Mouse (Mus musculus) intestine, postnatal 0 days (tissue): ENCODE measurements at regions not wholly inside any gene's neighbourhood (a gene's known extent, or its start where the extent isn't known, plus 50 kb on each side); places are given as distances from the start of the nearest gene placed in this dataset.
A peak's percentile ranks its signal among the peaks of the same experiment; 100 is the strongest.

Source experiments
- ATAC-seq: fragments of 200-750 bp; cut with Nextera tagmentation; 2 replicates; pipeline ENCODE4 v1.8.0; 2017; ENCODE audit warnings: mild to moderate bottlenecking, moderate TSS enrichment, moderate library complexity
- H3K27ac ChIP-seq: fragments of 300-500 bp; sonication (generic); 2 replicates; pipeline ENCODE4 v1.5.1; 2014; ENCODE audit warnings: mild to moderate bottlenecking, low read depth, low read length, moderate library complexity
- H3K27me3 ChIP-seq: fragments of 300-500 bp; sonication (generic); replicated peaks from 2 replicates; pipeline ENCODE4 v1.6.1; 2014; ENCODE audit warnings: low read length, mixed read lengths; ENCODE audit not compliant: control insufficient read depth, insufficient read depth
- H3K36me3 ChIP-seq: fragments of 300-500 bp; sonication (generic); 2 replicates; pipeline ENCODE4 v1.6.1; 2014; ENCODE audit warnings: mild to moderate bottlenecking, moderate library complexity; ENCODE audit not compliant: control insufficient read depth, insufficient read depth
- H3K4me1 ChIP-seq: fragments of 300-500 bp; sonication (generic); replicated peaks from 2 replicates; pipeline ENCODE4 v1.6.1; 2014; ENCODE audit warnings: antibody characterized with exemption, low read length, mixed read lengths; ENCODE audit not compliant: control insufficient read depth, insufficient read depth
- H3K4me2 ChIP-seq: fragments of 300-500 bp; sonication (generic); replicated peaks from 2 replicates; pipeline ENCODE4 v1.6.1; 2014; ENCODE audit warnings: low read depth, mild to moderate bottlenecking, moderate library complexity
- H3K4me3 ChIP-seq: fragments of 300-500 bp; sonication (generic); 2 replicates; pipeline ENCODE4 v1.5.1; 2014; ENCODE audit warnings: low read depth, low read length
- H3K9ac ChIP-seq: fragments of 300-500 bp; sonication (generic); 2 replicates; pipeline ENCODE4 v1.6.1; 2014; ENCODE audit warnings: mild to moderate bottlenecking, low read depth, low read length
- H3K9me3 ChIP-seq: fragments of 300-500 bp; sonication (generic); 2 replicates; pipeline ENCODE4 v1.6.1; 2016; ENCODE audit warnings: mixed run types; ENCODE audit not compliant: control insufficient read depth
- CTCF ChIP-seq: sonication (generic); IDR thresholded peaks from 2 replicates; pipeline ENCODE4 v1.5.1; 2016; ENCODE audit warnings: low read depth, mild to moderate bottlenecking, control low read depth, antibody characterized with exemption, moderate library complexity
- WGBS: fragments of 180-500 bp; shearing (Covaris S2); extraction: QIAGEN DNeasy Blood & Tissue Kit; methylation state at CpG from one replicate; pipeline ENCODE4 v1.1.7; 2014; 5-methylcytosine and 5-hydroxymethylcytosine counted together

DNA sequence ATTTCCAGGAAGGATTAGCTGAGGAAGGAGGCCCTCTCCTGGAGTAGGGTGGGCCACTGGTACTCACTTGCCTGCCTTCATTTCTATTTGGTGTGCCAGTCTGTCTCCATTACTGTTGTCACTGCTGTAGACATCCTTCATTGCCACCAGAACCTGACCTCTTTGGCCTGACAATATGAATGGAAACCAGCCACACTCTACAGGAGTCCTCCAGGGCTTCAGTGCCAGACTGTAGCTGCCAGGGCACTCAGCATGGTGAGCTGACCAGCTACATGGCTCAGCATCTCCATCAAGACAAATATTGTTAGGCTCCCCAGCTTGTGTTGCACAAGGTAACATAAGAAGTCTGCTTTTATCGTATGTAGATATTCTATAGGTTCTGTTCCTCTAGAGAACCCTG is 205.2 kb upstream of the Adra1b start:
- TF ChIP-seq CTCF, result no peak
- 77% methylated on average over 1 of the region's 1 CpGs for WGBS
- ATAC-seq, result no peak

DNA sequence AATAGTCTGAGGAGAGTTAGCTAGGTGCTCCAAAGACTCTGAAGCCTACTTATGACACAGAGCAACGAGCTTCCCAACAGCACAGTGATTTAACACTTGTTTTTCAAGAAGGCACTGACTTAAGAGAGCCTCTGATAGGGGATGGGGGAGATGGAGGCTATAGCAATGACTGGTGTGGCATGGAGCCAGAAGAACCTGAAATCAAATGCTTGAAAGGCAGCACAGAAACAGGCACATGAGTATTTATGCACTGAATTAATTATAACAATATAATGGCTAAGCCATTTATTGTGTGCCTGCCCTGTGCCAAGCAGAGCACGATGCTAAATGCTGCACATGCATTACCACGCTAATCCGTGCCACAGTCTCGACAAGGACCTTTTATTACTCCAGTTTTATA is 210.5 kb upstream of the Adra1b start:
- no peak overlapping the region for H3K9ac ChIP-seq

More for the DNA sequence above, 205.2 kb upstream of the Adra1b start:
- H3K36me3 ChIP-seq, result no peaks in the 10 kb centered on the region
- H3K27ac ChIP-seq, result no peak overlapping the region
- no peak overlapping the region for H3K4me2 ChIP-seq
- no peak overlapping the region for H3K9ac ChIP-seq
- no peak overlapping the region for H3K4me3 ChIP-seq
- no peaks in the 10 kb centered on the region for H3K9me3 ChIP-seq
- no peaks in the 10 kb centered on the region for H3K27me3 ChIP-seq
- no peaks in the 10 kb centered on the region for H3K4me1 ChIP-seq

GRCm38 (mm10) chr11:44127088-44127487 is 226.1 kb upstream of the Adra1b start:
- Histone ChIP-seq H3K4me3 (no peak overlapping the region), H3K4me2 (no peak overlapping the region), H3K4me1 (no peaks in the 10 kb centered on the region), H3K9me3 (no peaks in the 10 kb centered on the region), H3K9ac (no peak overlapping the region), H3K36me3 (no peaks in the 10 kb centered on the region), H3K27ac (no peak overlapping the region), H3K27me3 (no peaks in the 10 kb centered on the region)
- ATAC-seq, result no peak
- WGBS, result 72% methylated on average over 9 of the region's 9 CpGs
- no peak for TF ChIP-seq CTCF

More for the DNA sequence above, 210.5 kb upstream of the Adra1b start:
- H3K4me1 ChIP-seq, result no peaks in the 10 kb centered on the region
- ATAC-seq, result no peak
- H3K4me3 ChIP-seq, result no peak overlapping the region
- 53% methylated on average over 5 of the region's 5 CpGs for WGBS
- H3K27ac ChIP-seq, result no peak overlapping the region
- no peaks in the 10 kb centered on the region for H3K9me3 ChIP-seq
- H3K36me3 ChIP-seq, result no peaks in the 10 kb centered on the region
- H3K27me3 ChIP-seq, result no peaks in the 10 kb centered on the region
- no peak overlapping the region for H3K4me2 ChIP-seq
- no peak for TF ChIP-seq CTCF

DNA sequence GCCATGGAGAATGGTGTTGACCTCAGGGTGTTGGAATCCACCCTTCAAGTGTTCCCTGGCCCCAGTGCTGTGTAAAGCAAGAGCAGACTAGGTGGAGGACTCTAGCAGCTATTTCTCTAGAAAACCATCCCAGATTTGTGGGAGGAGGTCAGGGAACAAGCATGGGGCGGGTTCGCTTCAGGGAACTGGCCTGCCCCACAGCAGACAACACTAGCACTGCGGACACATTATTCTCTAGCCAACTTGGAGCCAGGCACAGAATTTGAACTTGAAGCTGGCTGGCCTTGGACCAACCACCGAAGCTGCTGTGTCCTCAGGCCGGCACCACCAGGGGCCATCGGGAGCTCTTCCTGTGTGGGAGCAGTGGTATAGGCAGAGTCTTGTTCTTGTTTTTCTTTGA is 227.5 kb upstream of the Adra1b start:
- no peaks in the 10 kb centered on the region for H3K36me3 ChIP-seq
- H3K27me3 ChIP-seq, result no peaks in the 10 kb centered on the region
- no peak overlapping the region for H3K27ac ChIP-seq
- no peaks in the 10 kb centered on the region for H3K9me3 ChIP-seq
- H3K4me2 ChIP-seq, result no peak overlapping the region
- ATAC-seq, result no peak
- H3K4me1 ChIP-seq, result no peaks in the 10 kb centered on the region
- H3K4me3 ChIP-seq, result no peak overlapping the region
- 95% methylated on average over 6 of the region's 6 CpGs for WGBS
- TF ChIP-seq CTCF, result no peak
- H3K9ac ChIP-seq, result no peak overlapping the region

DNA sequence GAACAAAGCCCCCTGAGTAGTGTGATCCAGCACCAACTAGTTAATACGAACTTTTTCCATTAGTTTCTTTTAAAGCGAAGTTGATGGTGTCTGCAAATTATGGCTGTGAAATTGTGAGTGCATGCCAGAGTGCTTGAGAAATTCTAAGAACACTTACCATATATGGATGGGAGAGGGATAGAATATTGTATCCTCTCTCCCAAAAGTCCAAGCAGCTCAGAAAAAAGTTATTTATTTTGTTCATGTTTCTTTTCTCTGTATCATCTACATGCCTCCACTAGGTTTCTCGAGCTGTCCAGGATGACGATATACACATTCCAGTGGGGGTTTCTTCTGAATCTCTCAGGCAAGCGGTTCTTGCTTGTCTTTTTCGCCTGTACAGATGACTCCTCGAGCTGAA is 232.2 kb upstream of the Adra1b start:
- peak; percentile 15; the same call in 1 of the 2 replicates for TF ChIP-seq CTCF
- Histone ChIP-seq H3K4me3 (no peak overlapping the region), H3K36me3 (no peaks in the 10 kb centered on the region), H3K4me2 (no peak overlapping the region), H3K27me3 (no peaks in the 10 kb centered on the region), H3K9me3 (no peaks in the 10 kb centered on the region), H3K4me1 (no peaks in the 10 kb centered on the region), H3K27ac (no peak overlapping the region), H3K9ac (no peak overlapping the region)
- no peak for ATAC-seq
- whole genome bisulfite sequencing, result 59% methylated on average over 7 of the region's 7 CpGs

- Histone ChIP-seq H3K36me3 (no peaks in the 10 kb centered on the region), H3K4me1 (no peaks in the 10 kb centered on the region), H3K9me3 (no peaks in the 10 kb centered on the region), H3K4me3 (no peak overlapping the region), H3K27me3 (no peaks in the 10 kb centered on the region), H3K4me2 (no peak overlapping the region), H3K9ac (no peak overlapping the region), H3K27ac (no peak overlapping the region)
- no peak for TF ChIP-seq CTCF
- WGBS, result 81% methylated on average over 3 of the region's 3 CpGs
- ATAC-seq, result no peak
These were observed 235.0 kb upstream of the Adra1b start for GRCm38 (mm10) chr11:44136024-44136423.

GRCm38 (mm10) chr11:44142996-44143395 is 242.0 kb upstream of the Adra1b start:
- Histone ChIP-seq H3K27me3 (no peaks in the 10 kb centered on the region), H3K4me2 (no peak overlapping the region), H3K9ac (no peak overlapping the region), H3K36me3 (no peaks in the 10 kb centered on the region), H3K9me3 (no peaks in the 10 kb centered on the region), H3K4me1 (no peaks in the 10 kb centered on the region), H3K4me3 (no peak overlapping the region), H3K27ac (no peak overlapping the region)
- ATAC-seq, result no peak
- no peak for TF ChIP-seq CTCF
- WGBS, result 80% methylated on average over 4 of the region's 4 CpGs
